Mouse (Mus musculus): ENCODE measurements around the gene Pdcd1lg2.

DNA sequence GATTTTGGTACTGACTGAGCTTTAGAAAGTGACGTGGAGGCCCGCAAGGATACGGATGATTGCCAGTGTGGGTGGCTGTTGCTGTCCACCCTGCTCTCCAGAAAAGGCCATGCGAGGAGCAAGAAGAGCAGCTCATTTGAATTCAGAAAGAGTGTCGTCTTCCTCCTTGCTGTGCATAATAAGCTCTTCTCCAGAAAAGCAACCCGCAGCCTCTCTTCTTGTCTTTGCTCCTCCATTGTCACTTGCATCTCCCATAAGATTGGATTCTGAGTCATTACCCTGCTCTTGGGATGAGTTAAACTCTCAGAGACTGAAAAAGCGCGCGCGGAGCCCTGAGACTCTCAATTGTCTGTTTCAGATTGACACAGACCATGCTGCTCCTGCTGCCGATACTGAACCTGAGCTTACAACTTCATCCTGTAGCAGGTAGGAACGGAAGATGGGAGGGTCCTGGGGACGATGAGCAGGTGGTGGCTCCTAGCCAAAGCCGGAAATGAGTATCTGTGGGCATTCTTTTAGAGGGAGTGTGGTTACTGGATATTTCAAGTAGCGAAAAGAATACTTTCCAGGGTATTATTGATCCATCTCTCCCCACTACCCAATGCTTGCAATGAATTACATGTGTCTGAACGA lies 11.4 kb downstream of the Pdcd1lg2 start:
- no peak for TF ChIP-seq CTCF (conservative IDR thresholded peaks at IDR 0.05; ENCODE audit: low read length)
- TF ChIP-seq NANOG (IDR thresholded peaks at IDR 0.05; ENCODE audit: borderline replicate concordance, low read length), result no peak
